Mouse (Mus musculus) erythroblast, embryonic 14.5 days (primary cell): ENCODE results near the gene Gpr55. TPM values are rescaled to one million over a fixed set of nuclear protein-coding genes. Genes with fewer than 3 reads are reported as not detected.
A peak's percentile ranks its signal among the peaks of the same experiment; 100 is the strongest.

Experiments
- H3K27me3 ChIP-seq: 2 replicates; pipeline ENCODE4 v1.6.1; 2012; ENCODE audit warnings: inconsistent platforms; ENCODE audit not compliant: control insufficient read depth
- H3K36me3 ChIP-seq: 2 replicates; pipeline ENCODE4 v1.6.1; 2012; ENCODE audit warnings: mild to moderate bottlenecking, inconsistent platforms; ENCODE audit not compliant: control insufficient read depth
- H3K4me1 ChIP-seq: 2 replicates; pipeline ENCODE4 v1.6.1; 2012; ENCODE audit warnings: inconsistent platforms; ENCODE audit not compliant: control insufficient read depth
- H3K4me3 ChIP-seq: replicated peaks from 2 replicates; pipeline ENCODE3; 2012; ENCODE audit warnings: moderate library complexity, mild to moderate bottlenecking, inconsistent platforms
- H3K9me3 ChIP-seq: 2 replicates; pipeline ENCODE4 v1.6.1; 2012; ENCODE audit warnings: low read length, inconsistent platforms, mixed read lengths; ENCODE audit not compliant: control insufficient read depth
- GATA1 ChIP-seq: IDR thresholded peaks from 2 replicates; pipeline ENCODE4 v1.6.1; 2012; ENCODE audit warnings: low read length, inconsistent platforms, mixed read lengths
- TAL1 ChIP-seq: IDR thresholded peaks from 3 replicates; pipeline ENCODE4 v1.6.1; 2012; ENCODE audit warnings: low read length, inconsistent platforms, mixed read lengths
- polyA plus RNA-seq: library from polyadenylated mRNA; stranded (reverse); fragments of >175 nt; gene quantifications from 2 replicates; pipeline ENCODE4 v1.2.3, GENCODE M21; 2012

Gpr55 gene
- polyA plus RNA-seq, 1 experiment, result not detected

- Histone ChIP-seq H3K36me3 (no peaks in the 10 kb centered on the region), H3K4me1 (peaks cover 35% of the 10 kb centered on the region), H3K4me3 (no peak overlapping the region), H3K27me3 (no peaks in the 10 kb centered on the region), H3K9me3 (peaks cover 4% of the 10 kb centered on the region; the same call in 1 of the 2 replicates)
- no peak for TF ChIP-seq GATA1
- TF ChIP-seq TAL1, result no peak
These were observed 64.7 kb downstream of the Gpr55 start for GRCm38 (mm10) chr1:85896110-85896509.

- no peaks in the 10 kb centered on the region for H3K27me3 ChIP-seq
- H3K4me3 ChIP-seq, result peak overlapping the region; percentile 72
- no peak for TF ChIP-seq GATA1
- no peak for TF ChIP-seq TAL1
- peaks cover 35% of the 10 kb centered on the region for H3K4me1 ChIP-seq
- H3K9me3 ChIP-seq, result peaks cover 4% of the 10 kb centered on the region; the same call in 1 of the 2 replicates
- no peaks in the 10 kb centered on the region for H3K36me3 ChIP-seq
These were observed 65.4 kb downstream of the Gpr55 start for GRCm38 (mm10) chr1:85895391-85895837.

- Histone ChIP-seq H3K27me3 (no peaks in the 10 kb centered on the region), H3K9me3 (peaks cover 4% of the 10 kb centered on the region; the same call in 1 of the 2 replicates), H3K4me1 (peaks cover 35% of the 10 kb centered on the region), H3K4me3 (peak overlapping the region; percentile 72), H3K36me3 (no peaks in the 10 kb centered on the region)
- TF ChIP-seq GATA1, result no peak
- TF ChIP-seq TAL1, result no peak
These were observed 66.0 kb downstream of the Gpr55 start for GRCm38 (mm10) chr1:85894748-85895360.

GRCm38 (mm10) chr1:85894231-85894747 is 66.5 kb downstream of the Gpr55 start, which contains the start of gene Itm2c:
Itm2c (plus strand) TSS chr1:85894281.
- H3K27me3 ChIP-seq, result no peaks in the 10 kb centered on the region
- TF ChIP-seq GATA1 (no peak), TAL1 (no peak)
- no peaks in the 10 kb centered on the region for H3K36me3 ChIP-seq
- peaks cover 33% of the 10 kb centered on the region for H3K4me1 ChIP-seq
- H3K9me3 ChIP-seq, result peaks cover 4% of the 10 kb centered on the region; the same call in 1 of the 2 replicates
- peak within 1 kb of the TSS; percentile 72 for H3K4me3 ChIP-seq

Other genes with a start within 250 kb of the Gpr55 start
- gene A630001G21Rik, start 182.4 kb downstream of the Gpr55 start, polyA plus RNA-seq, result 0.02 TPM in 1 of 2 replicates, not detected in the other
- gene Cab39, start 167.6 kb downstream of the Gpr55 start, polyA plus RNA-seq, result 0.55 and 0.93 TPM in 2 replicates
- gene Itm2c, start 66.7 kb downstream of the Gpr55 start, polyA plus RNA-seq, result 0.38 and 0.57 TPM in 2 replicates
- not detected in 2 replicates for gene 4933407L21Rik, start 32.5 kb downstream of the Gpr55 start, polyA plus RNA-seq
- gene Spata3, start 55.8 kb upstream of the Gpr55 start, polyA plus RNA-seq, result not detected in 2 replicates
- gene 2810459M11Rik, start 84.9 kb upstream of the Gpr55 start, polyA plus RNA-seq, result 0.03 and 0.04 TPM in 2 replicates
- gene Psmd1, start 103.4 kb upstream of the Gpr55 start, polyA plus RNA-seq, result 3.4 and 3.8 TPM in 2 replicates
- not detected in 2 replicates for gene Htr2b, start 151.0 kb upstream of the Gpr55 start, polyA plus RNA-seq
- gene Gm21972, start 172.6 kb upstream of the Gpr55 start, polyA plus RNA-seq, result 1.7 and 2.3 TPM in 2 replicates
- 0.81 and 0.94 TPM in 2 replicates for gene Armc9, start 193.8 kb upstream of the Gpr55 start, polyA plus RNA-seq